Mouse (Mus musculus): ENCODE results near the gene Tmem200b. TPM values are rescaled to one million over a fixed set of nuclear protein-coding genes. Genes with fewer than 3 reads are reported as not detected.

Gene Tmem200b
- polyA plus RNA-seq (2012; ENCODE audit: low replicate concordance), result 0.13 and 0.51 TPM in 2 replicates

GRCm38 (mm10) chr4:131921461-131922346 lies at the start of gene Tmem200b:
Tmem200b (plus strand) TSS chr4:131921771.

GRCm38 (mm10) chr4:131873293-131874168 lies 48.0 kb upstream of the Tmem200b start, which contains the start of gene Srsf4:
Srsf4 (plus strand) TSS chr4:131873617.

Other genes starting within 250 kb of the Tmem200b start
- gene Ptpru, start 83.5 kb upstream of the Tmem200b start, polyA plus RNA-seq (2012; ENCODE audit: low replicate concordance), result 0.09 and 0.10 TPM in 2 replicates
- gene Mecr, start 78.3 kb upstream of the Tmem200b start, polyA plus RNA-seq (2012; ENCODE audit: low replicate concordance), result 14.3 and 25.0 TPM in 2 replicates
- 113 and 191 TPM in 2 replicates for gene Srsf4, start 48.2 kb upstream of the Tmem200b start, polyA plus RNA-seq (2012; ENCODE audit: low replicate concordance)
- 0.10 and 0.44 TPM in 2 replicates for gene Gm10300, start 152.9 kb downstream of the Tmem200b start, polyA plus RNA-seq (2012; ENCODE audit: low replicate concordance)
- gene Epb41, start 153.6 kb downstream of the Tmem200b start, polyA plus RNA-seq (2012; ENCODE audit: low replicate concordance), result 86.5 and 149 TPM in 2 replicates
- gene Oprd1, start 222.7 kb downstream of the Tmem200b start, polyA plus RNA-seq (2012; ENCODE audit: low replicate concordance), result 0.07 TPM in 1 of 2 replicates, not detected in the other

All from leukemia stem cell, adult 10-12 weeks (primary cell).